Mouse (Mus musculus) midbrain, embryonic 14.5 days (tissue): ENCODE results near the gene Spata4. TPM values are rescaled to one million over a fixed set of nuclear protein-coding genes. Genes with fewer than 3 reads are reported as not detected.

Experiments
- ATAC-seq: fragments of 200-750 bp; cut with Nextera tagmentation; 2 replicates; pipeline ENCODE4 v1.8.0; 2017; ENCODE audit warnings: moderate number of reproducible peaks, moderate library complexity; ENCODE audit not compliant: low FRiP score, low TSS enrichment
- DNase-seq: peaks from one replicate; pipeline ENCODE4 v3.0.0-alpha.2; 2015
- H3K27ac ChIP-seq: fragments of 300-500 bp; sonication (generic); replicated peaks from 2 replicates; pipeline ENCODE4 v1.5.1; 2014; ENCODE audit warnings: mild to moderate bottlenecking, low read depth, low read length, moderate library complexity
- H3K27me3 ChIP-seq: fragments of 300-500 bp; sonication (generic); 2 replicates; pipeline ENCODE4 v1.6.1; 2014; ENCODE audit warnings: low read length, control low read depth, mixed read lengths; ENCODE audit not compliant: control insufficient read depth, insufficient read depth
- H3K36me3 ChIP-seq: fragments of 300-500 bp; sonication (generic); 2 replicates; pipeline ENCODE4 v1.6.1; 2014; ENCODE audit warnings: low read length, control low read depth; ENCODE audit not compliant: control insufficient read depth, insufficient read depth
- H3K4me1 ChIP-seq: fragments of 300-500 bp; sonication (generic); 2 replicates; pipeline ENCODE4 v1.6.1; 2014; ENCODE audit warnings: mild to moderate bottlenecking, antibody characterized with exemption, low read length, control low read depth; ENCODE audit not compliant: control insufficient read depth, insufficient read depth
- H3K4me2 ChIP-seq: fragments of 300-500 bp; sonication (generic); 2 replicates; pipeline ENCODE4 v1.6.1; 2014; ENCODE audit warnings: mild to moderate bottlenecking, low read length, moderate library complexity
- H3K4me3 ChIP-seq: fragments of 300-500 bp; sonication (generic); replicated peaks from 2 replicates; pipeline ENCODE4 v1.5.1; 2014; ENCODE audit warnings: low read depth, low read length
- H3K9ac ChIP-seq: fragments of 300-500 bp; sonication (generic); replicated peaks from 2 replicates; pipeline ENCODE4 v1.6.1; 2014; ENCODE audit warnings: mild to moderate bottlenecking, low read length, moderate library complexity
- H3K9me3 ChIP-seq: fragments of 300-500 bp; sonication (generic); 2 replicates; pipeline ENCODE4 v1.6.1; 2016; ENCODE audit warnings: low read length, control low read depth, mixed read lengths; ENCODE audit not compliant: control insufficient read depth
- WGBS: fragments of 180-500 bp; shearing (Covaris S2); extraction: QIAGEN DNeasy Blood & Tissue Kit; methylation state at CpG from one replicate; pipeline ENCODE4 v1.1.7; 2014; 5-methylcytosine and 5-hydroxymethylcytosine counted together
- polyA plus RNA-seq: library from polyadenylated mRNA; unstranded; fragments of >200 nt; fragmentation: Nextera tagmentation; extraction: Ambion mirVana; gene quantifications from 2 replicates; pipeline ENCODE4 v1.2.1, GENCODE M21; 2014

Spata4 gene
- 0.22 TPM in 1 of 2 replicates, not detected in the other for polyA plus RNA-seq

DNA sequence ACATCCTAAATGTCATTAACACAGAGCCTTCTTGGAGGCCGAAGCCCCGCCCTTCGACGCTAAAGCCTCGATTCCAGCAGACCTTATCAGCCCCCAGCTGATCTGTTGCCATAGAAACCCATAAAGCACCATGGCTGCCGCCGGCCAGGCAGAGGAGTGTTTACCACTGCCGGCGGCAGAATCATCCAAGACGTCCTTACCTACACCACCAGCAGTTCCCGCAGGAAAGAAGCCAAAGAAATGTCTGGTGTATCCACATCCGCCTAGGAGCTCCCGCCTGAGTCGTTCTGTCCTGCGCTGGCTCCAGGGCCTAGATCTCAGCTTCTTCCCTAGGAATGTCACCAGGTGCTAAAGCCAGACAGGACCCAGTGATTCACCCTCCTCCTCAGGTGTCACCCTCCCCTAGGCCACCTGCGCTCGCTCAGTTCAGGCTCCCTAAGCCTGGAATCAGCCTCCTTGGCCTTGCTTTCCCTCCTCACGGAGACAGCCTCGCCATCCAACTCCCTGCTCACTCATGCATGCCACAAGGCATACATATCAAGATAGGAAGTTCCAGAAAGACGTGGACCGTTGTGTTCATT, at the start of gene Spata4:
Gene Spata4, plus strand, starts transcription at position 111 of the 581 bp plus-strand sequence.
- Histone ChIP-seq H3K9ac (peak within 1 kb of the TSS; percentile 24; the same call in 1 of the 2 replicates), H3K27me3 (no peaks in the 10 kb centered on the region), H3K27ac (peak within 1 kb of the TSS; percentile 47), H3K4me1 (peaks cover 9% of the 10 kb centered on the region), H3K4me2 (peak within 1 kb of the TSS; percentile 55), H3K4me3 (peak within 1 kb of the TSS; percentile 30), H3K36me3 (no peaks in the 10 kb centered on the region), H3K9me3 (no peaks in the 10 kb centered on the region)
- DNase-seq (peak; percentile 88), ATAC-seq (peak; percentile 90)
- WGBS: 4% methylated on average over 21 of the region's 21 CpGs

DNA sequence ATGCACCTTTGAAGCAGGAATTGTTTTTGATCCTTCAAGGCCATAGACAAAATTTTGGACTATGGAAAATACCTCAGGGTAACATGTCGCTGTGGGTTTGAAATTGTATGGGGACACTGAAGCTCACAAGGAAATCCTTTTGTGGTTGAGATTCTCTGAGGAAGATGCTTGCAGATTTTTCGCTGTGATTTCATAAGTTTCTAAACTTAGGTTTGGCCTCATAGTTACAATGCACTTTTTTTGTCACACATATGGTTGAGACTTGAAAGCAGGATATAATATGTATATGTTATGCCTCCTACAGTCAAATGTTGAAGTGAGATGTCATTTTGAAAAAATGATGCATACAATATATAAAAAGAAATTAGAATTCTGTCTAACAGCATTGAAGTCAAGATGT, 45.7 kb upstream of the Spata4 start:
- H3K4me1 ChIP-seq: no peaks in the 10 kb centered on the region
- ATAC-seq (no peak), DNase-seq (no peak)
- H3K36me3 ChIP-seq: no peaks in the 10 kb centered on the region
- no peak overlapping the region for H3K9ac ChIP-seq
- H3K4me3 ChIP-seq: no peak overlapping the region
- no peaks in the 10 kb centered on the region for H3K27me3 ChIP-seq
- no peak overlapping the region for H3K4me2 ChIP-seq
- no peaks in the 10 kb centered on the region for H3K9me3 ChIP-seq
- WGBS: 84% methylated on average over 2 of the region's 2 CpGs
- H3K27ac ChIP-seq: no peak overlapping the region

GRCm38 (mm10) chr8:54562137-54562536, 38.4 kb upstream of the Spata4 start:
- ATAC-seq (no peak), DNase-seq (no peak)
- H3K27ac ChIP-seq: no peak overlapping the region
- H3K27me3 ChIP-seq: no peaks in the 10 kb centered on the region
- no peaks in the 10 kb centered on the region for H3K36me3 ChIP-seq
- no peaks in the 10 kb centered on the region for H3K4me1 ChIP-seq
- WGBS: 91% methylated on average over 4 of the region's 4 CpGs
- no peak overlapping the region for H3K9ac ChIP-seq
- H3K4me3 ChIP-seq: no peak overlapping the region
- no peak overlapping the region for H3K4me2 ChIP-seq
- no peaks in the 10 kb centered on the region for H3K9me3 ChIP-seq

DNA sequence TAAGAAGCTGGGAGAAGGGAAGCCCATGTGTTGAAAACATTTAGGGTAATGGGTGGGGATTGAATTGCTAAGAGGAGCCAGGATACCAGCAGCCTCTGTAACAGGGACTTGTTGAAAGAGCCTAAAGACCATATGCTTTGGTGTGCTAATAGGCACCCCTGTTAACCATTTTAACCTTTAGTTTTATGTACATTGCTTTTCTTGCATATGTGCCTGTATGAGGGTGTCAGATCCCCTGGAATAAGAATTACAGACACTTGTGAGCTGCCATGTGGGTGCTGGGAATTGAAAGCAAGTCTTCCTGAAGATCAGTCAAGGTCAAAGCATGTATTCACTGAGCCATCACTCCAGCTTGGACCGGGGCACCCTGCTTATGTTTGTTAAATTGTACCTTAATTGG, 35.4 kb upstream of the Spata4 start:
- Histone ChIP-seq H3K27ac (no peak overlapping the region), H3K27me3 (no peaks in the 10 kb centered on the region), H3K9ac (no peak overlapping the region), H3K9me3 (no peaks in the 10 kb centered on the region), H3K4me1 (no peaks in the 10 kb centered on the region), H3K4me2 (no peak overlapping the region), H3K36me3 (no peaks in the 10 kb centered on the region), H3K4me3 (no peak overlapping the region)
- ATAC-seq: no peak
- WGBS: 96% methylated on average over 1 of the region's 1 CpGs
- no peak for DNase-seq

GRCm38 (mm10) chr8:54565603-54566260, 34.8 kb upstream of the Spata4 start:
- H3K4me2 ChIP-seq: no peak overlapping the region
- no peaks in the 10 kb centered on the region for H3K4me1 ChIP-seq
- WGBS: 91% methylated on average over 7 of the region's 7 CpGs
- H3K9ac ChIP-seq: no peak overlapping the region
- DNase-seq (no peak), ATAC-seq (no peak)
- H3K4me3 ChIP-seq: no peak overlapping the region
- no peak overlapping the region for H3K27ac ChIP-seq
- no peaks in the 10 kb centered on the region for H3K36me3 ChIP-seq
- H3K9me3 ChIP-seq: no peaks in the 10 kb centered on the region
- no peaks in the 10 kb centered on the region for H3K27me3 ChIP-seq

- no peaks in the 10 kb centered on the region for H3K9me3 ChIP-seq
- no peaks in the 10 kb centered on the region for H3K27me3 ChIP-seq
- H3K4me2 ChIP-seq: no peak overlapping the region
- no peak overlapping the region for H3K4me3 ChIP-seq
- H3K27ac ChIP-seq: no peak overlapping the region
- no peaks in the 10 kb centered on the region for H3K4me1 ChIP-seq
- peak; percentile 9 for DNase-seq
- no peak overlapping the region for H3K9ac ChIP-seq
- 87% methylated on average over 2 of the region's 2 CpGs for WGBS
- H3K36me3 ChIP-seq: no peaks in the 10 kb centered on the region
- no peak for ATAC-seq
These were observed 33.4 kb upstream of the Spata4 start for GRCm38 (mm10) chr8:54567168-54567567.

GRCm38 (mm10) chr8:54570618-54571609, 29.7 kb upstream of the Spata4 start:
- 64% methylated on average over 15 of the region's 15 CpGs for WGBS
- no peak overlapping the region for H3K4me2 ChIP-seq
- no peaks in the 10 kb centered on the region for H3K4me1 ChIP-seq
- H3K9ac ChIP-seq: no peak overlapping the region
- no peaks in the 10 kb centered on the region for H3K36me3 ChIP-seq
- no peaks in the 10 kb centered on the region for H3K9me3 ChIP-seq
- H3K27ac ChIP-seq: no peak overlapping the region
- H3K27me3 ChIP-seq: no peaks in the 10 kb centered on the region
- H3K4me3 ChIP-seq: no peak overlapping the region
- DNase-seq (no peak), ATAC-seq (no peak)

GRCm38 (mm10) chr8:54581436-54581835, 19.1 kb upstream of the Spata4 start:
- Histone ChIP-seq H3K4me1 (no peaks in the 10 kb centered on the region), H3K4me3 (no peak overlapping the region), H3K36me3 (no peaks in the 10 kb centered on the region), H3K27ac (no peak overlapping the region), H3K9me3 (no peaks in the 10 kb centered on the region), H3K27me3 (no peaks in the 10 kb centered on the region), H3K4me2 (no peak overlapping the region), H3K9ac (no peak overlapping the region)
- 85% methylated on average over 3 of the region's 3 CpGs for WGBS
- ATAC-seq: no peak
- DNase-seq: no peak
